Mouse (Mus musculus): ENCODE measurements around the gene Setd2. TPM values are rescaled to one million over a fixed set of nuclear protein-coding genes. Genes with fewer than 3 reads are reported as not detected.

Setd2 gene
- 25.9 and 27.1 TPM in 2 replicates for polyA plus RNA-seq (2012; rRNA removed)

GRCm38 (mm10) chr9:110532538-110533291 is at the start of gene Setd2:
Gene Setd2, plus strand, starts transcription at chr9:110532597.

GRCm38 (mm10) chr9:110624361-110625166 is 92.2 kb downstream of the Setd2 start, which contains the start of gene Nradd:
Gene Nradd, minus strand, starts transcription at chr9:110624452.

GRCm38 (mm10) chr9:110653655-110654461 is 121.5 kb downstream of the Setd2 start, which contains the start of gene Nbeal2:
Gene Nbeal2, minus strand, starts transcription at chr9:110654161.

GRCm38 (mm10) chr9:110656249-110657221 is 124.1 kb downstream of the Setd2 start, which contains the start of gene Ccdc12:
Gene Ccdc12, plus strand, starts transcription at chr9:110656503.

Other genes starting within 250 kb of the Setd2 start
- 7.8 and 8.1 TPM in 2 replicates for gene Elp6, start 227.4 kb upstream of the Setd2 start, polyA plus RNA-seq (2012; rRNA removed)
- 7.0 and 10.0 TPM in 2 replicates for gene Scap, start 199.3 kb upstream of the Setd2 start, polyA plus RNA-seq (2012; rRNA removed)
- gene Ptpn23, start 124.4 kb upstream of the Setd2 start, polyA plus RNA-seq (2012; rRNA removed): 3.2 and 4.1 TPM in 2 replicates
- gene Ngp, start 112.8 kb upstream of the Setd2 start, polyA plus RNA-seq (2012; rRNA removed): 30.1 and 49.8 TPM in 2 replicates
- 2.6 and 2.8 TPM in 2 replicates for gene Klhl18, start 55.9 kb upstream of the Setd2 start, polyA plus RNA-seq (2012; rRNA removed)
- 0.14 and 0.15 TPM in 2 replicates for gene Kif9, start 55.6 kb upstream of the Setd2 start, polyA plus RNA-seq (2012; rRNA removed)
- 1.4 and 1.7 TPM in 2 replicates for gene Nradd, start 91.9 kb downstream of the Setd2 start, polyA plus RNA-seq (2012; rRNA removed)
- 3.5 and 3.9 TPM in 2 replicates for gene Nbeal2, start 121.6 kb downstream of the Setd2 start, polyA plus RNA-seq (2012; rRNA removed)
- 71.9 and 74.5 TPM in 2 replicates for gene Ccdc12, start 123.9 kb downstream of the Setd2 start, polyA plus RNA-seq (2012; rRNA removed)
- 0.06 and 1.3 TPM in 2 replicates for gene Myl3, start 209.3 kb downstream of the Setd2 start, polyA plus RNA-seq (2012; rRNA removed)
- 3.4 and 3.6 TPM in 2 replicates for gene Pth1r, start 214.5 kb downstream of the Setd2 start, polyA plus RNA-seq (2012; rRNA removed)

All from liver, embryonic 14 days (tissue).